25 mouse cellular contexts compared by ENCODE assay signal in genomic region chr1:192663608-192664007, GRCm38 (mm10).
DNase-seq lines count a peak whose midpoint lies in the region; ATAC-seq lines count a peak whose summit lies in the region.
"Had no signal": no experiment of that assay in that cellular context is flagged by ENCODE, and none has a peak within 500 bp of the region (broad histone marks: within the 10 kb centered on the region; RNA-seq: fewer than 3 reads in every experiment).

No protein-coding gene starts in this region.

- no peak for DNase-seq in embryonic facial prominence, embryonic 10.5 days (ENCODE audit: low spot score)
- no peak for DNase-seq in limb, embryonic 11.5 days (ENCODE audit: low spot score)
- DNase-seq in limb, embryonic 10.5 days (ENCODE audit: low spot score) = no peak
- DNase-seq: adrenal gland, adult 8-10 months; adrenal gland, postnatal 25 days; cerebellum, adult 18-20 months; cerebellum, adult 9-10 months; cerebellum, postnatal 14 days; forebrain, postnatal 0 days; gastrocnemius, postnatal 25 days; heart, postnatal 10 days; heart, postnatal 4 days had no signal

- WGBS in embryonic facial prominence, embryonic 13.5 days = 46% methylated on average over 4 of the region's 4 CpGs
- WGBS in embryonic facial prominence, embryonic 10.5 days = 67% methylated on average over 4 of the region's 4 CpGs
- 59% methylated on average over 4 of the region's 4 CpGs for WGBS in limb, embryonic 11.5 days
- WGBS in limb, embryonic 10.5 days = 78% methylated on average over 4 of the region's 4 CpGs
- 18% methylated on average over 4 of the region's 4 CpGs for WGBS in limb, embryonic 13.5 days
- WGBS in forebrain, embryonic 13.5 days = 51% methylated on average over 4 of the region's 4 CpGs

- 0 out of 2 replicates have a peak, but pooled peaks cover 3% of the 10 kb centered on the region for H3K4me1 ChIP-seq in embryonic facial prominence, embryonic 13.5 days
- peaks cover 8% of the 10 kb centered on the region for H3K4me1 ChIP-seq in embryonic facial prominence, embryonic 10.5 days
- peaks cover 4% of the 10 kb centered on the region; the same call in 1 of the 2 replicates for H3K4me1 ChIP-seq in limb, embryonic 11.5 days (ENCODE audit: control insufficient read depth, insufficient read depth, low read length)
- peaks cover 19% of the 10 kb centered on the region; the same call in 1 of the 2 replicates for H3K4me1 ChIP-seq in limb, embryonic 10.5 days
- peaks cover 12% of the 10 kb centered on the region; the same call in 1 of the 2 replicates for H3K4me1 ChIP-seq in limb, embryonic 13.5 days
- no peaks in the 10 kb centered on the region for H3K4me1 ChIP-seq in forebrain, embryonic 13.5 days
- H3K4me1 ChIP-seq: embryonic facial prominence, embryonic 12.5 days; heart, embryonic 12.5 days; heart, embryonic 15.5 days had no signal

- H3K27me3 ChIP-seq in embryonic facial prominence, embryonic 13.5 days = no peaks in the 10 kb centered on the region
- H3K27me3 ChIP-seq in embryonic facial prominence, embryonic 10.5 days (replicated peaks; ENCODE audit: low read depth, poor library complexity, severe bottlenecking) = no peaks in the 10 kb centered on the region
- H3K27me3 ChIP-seq in limb, embryonic 11.5 days (ENCODE audit: control insufficient read depth, insufficient read depth, low read length) = no peaks in the 10 kb centered on the region
- no peaks in the 10 kb centered on the region for H3K27me3 ChIP-seq in limb, embryonic 10.5 days (ENCODE audit: low read depth, poor library complexity, severe bottlenecking)
- no peaks in the 10 kb centered on the region for H3K27me3 ChIP-seq in limb, embryonic 13.5 days
- no peaks in the 10 kb centered on the region for H3K27me3 ChIP-seq in forebrain, embryonic 13.5 days
- H3K27me3 ChIP-seq: embryonic facial prominence, embryonic 12.5 days; heart, embryonic 12.5 days; heart, embryonic 15.5 days had no signal

- H3K4me2 ChIP-seq in embryonic facial prominence, embryonic 13.5 days = no peak overlapping the region
- no peak overlapping the region for H3K4me2 ChIP-seq in limb, embryonic 11.5 days (ENCODE audit: low read depth, severe bottlenecking)
- H3K4me2 ChIP-seq in limb, embryonic 13.5 days (replicated peaks) = no peak overlapping the region
- no peak overlapping the region for H3K4me2 ChIP-seq in forebrain, embryonic 13.5 days
- H3K4me2 ChIP-seq: embryonic facial prominence, embryonic 12.5 days; heart, embryonic 12.5 days; heart, embryonic 15.5 days; hindbrain, embryonic 14.5 days had no signal

- ATAC-seq in embryonic facial prominence, embryonic 13.5 days (ENCODE audit: insufficient number of reproducible peaks, insufficient read depth, low FRiP score, low TSS enrichment, low read depth) = 0 out of 2 replicates have a peak, but pooled peaks have one; percentile 15
- peak; percentile 68 for ATAC-seq in limb, embryonic 11.5 days (ENCODE audit: insufficient number of reproducible peaks, low FRiP score, low TSS enrichment, low read depth)
- peak; percentile 44; the same call in 1 of the 2 replicates for ATAC-seq in limb, embryonic 13.5 days (ENCODE audit: low FRiP score, low read depth)
- no peak for ATAC-seq in forebrain, embryonic 13.5 days
- ATAC-seq: activated CD4-positive, CD25-positive, alpha-beta regulatory T cell, adult 4 months; forebrain, embryonic 14.5 days; forebrain, postnatal 0 days; hindbrain, postnatal 0 days; inflammation-experienced regulatory T-cells, adult 6 months; intestine, embryonic 16.5 days had no signal

- 0 out of 2 replicates have a peak, but pooled peaks cover 9% of the 10 kb centered on the region for H3K36me3 ChIP-seq in embryonic facial prominence, embryonic 13.5 days
- H3K36me3 ChIP-seq in embryonic facial prominence, embryonic 10.5 days (replicated peaks) = peaks cover 8% of the 10 kb centered on the region
- no peaks in the 10 kb centered on the region for H3K36me3 ChIP-seq in limb, embryonic 11.5 days (ENCODE audit: control insufficient read depth, insufficient read depth, low read length)
- H3K36me3 ChIP-seq in limb, embryonic 10.5 days = peaks cover 13% of the 10 kb centered on the region; the same call in 1 of the 2 replicates
- peaks cover 13% of the 10 kb centered on the region for H3K36me3 ChIP-seq in limb, embryonic 13.5 days
- no peaks in the 10 kb centered on the region for H3K36me3 ChIP-seq in forebrain, embryonic 13.5 days (ENCODE audit: poor library complexity, severe bottlenecking)
- H3K36me3 ChIP-seq: embryonic facial prominence, embryonic 12.5 days had no signal

- 0 out of 2 replicates have a peak, but pooled peaks cover 3% of the 10 kb centered on the region for H3K9me3 ChIP-seq in embryonic facial prominence, embryonic 13.5 days
- H3K9me3 ChIP-seq in embryonic facial prominence, embryonic 10.5 days = peaks cover 3% of the 10 kb centered on the region; the same call in 1 of the 2 replicates
- no peaks in the 10 kb centered on the region; the same call in 1 of the 2 replicates for H3K9me3 ChIP-seq in limb, embryonic 11.5 days (ENCODE audit: control insufficient read depth, low read length)
- no peaks in the 10 kb centered on the region for H3K9me3 ChIP-seq in limb, embryonic 10.5 days (replicated peaks)
- H3K9me3 ChIP-seq in limb, embryonic 13.5 days = peaks cover 9% of the 10 kb centered on the region; the same call in 1 of the 2 replicates
- no peaks in the 10 kb centered on the region for H3K9me3 ChIP-seq in forebrain, embryonic 13.5 days (replicated peaks)
- H3K9me3 ChIP-seq: embryonic facial prominence, embryonic 12.5 days; heart, embryonic 15.5 days had no signal

- H3K27ac ChIP-seq in embryonic facial prominence, embryonic 13.5 days = no peak overlapping the region
- no peak overlapping the region for H3K27ac ChIP-seq in embryonic facial prominence, embryonic 10.5 days (replicated peaks)
- H3K27ac ChIP-seq in limb, embryonic 11.5 days (replicated peaks; ENCODE audit: low read depth, low read length) = no peak overlapping the region
- no peak overlapping the region for H3K27ac ChIP-seq in limb, embryonic 10.5 days
- H3K27ac ChIP-seq in limb, embryonic 13.5 days = no peak overlapping the region; the same call in 1 of the 2 replicates
- H3K27ac ChIP-seq in forebrain, embryonic 13.5 days = no peak overlapping the region
- H3K27ac ChIP-seq: embryonic facial prominence, embryonic 12.5 days; heart, embryonic 15.5 days; hindbrain, embryonic 14.5 days; hindbrain, postnatal 0 days had no signal

- no peak overlapping the region for H3K9ac ChIP-seq in embryonic facial prominence, embryonic 13.5 days
- H3K9ac ChIP-seq in limb, embryonic 11.5 days (ENCODE audit: low read length) = no peak overlapping the region
- H3K9ac ChIP-seq in limb, embryonic 13.5 days = no peak overlapping the region
- no peak overlapping the region for H3K9ac ChIP-seq in forebrain, embryonic 13.5 days
- H3K9ac ChIP-seq: embryonic facial prominence, embryonic 12.5 days; forebrain, postnatal 0 days; heart, embryonic 12.5 days; heart, embryonic 15.5 days; hindbrain, embryonic 14.5 days had no signal

- no peak overlapping the region for H3K4me3 ChIP-seq in embryonic facial prominence, embryonic 13.5 days
- no peak overlapping the region for H3K4me3 ChIP-seq in embryonic facial prominence, embryonic 10.5 days
- H3K4me3 ChIP-seq in limb, embryonic 11.5 days (ENCODE audit: low read depth, low read length) = no peak overlapping the region
- no peak overlapping the region for H3K4me3 ChIP-seq in limb, embryonic 10.5 days
- no peak overlapping the region for H3K4me3 ChIP-seq in limb, embryonic 13.5 days
- no peak overlapping the region for H3K4me3 ChIP-seq in forebrain, embryonic 13.5 days
- H3K4me3 ChIP-seq: embryonic facial prominence, embryonic 12.5 days; erythroblast, embryonic 14.5 days; heart, embryonic 12.5 days; heart, embryonic 15.5 days had no signal
